Comparison of ENCODE assay signal across 8 mouse cellular contexts in genomic region chr14:105902807-105903206, GRCm38 (mm10). TPM values are rescaled to one million over a fixed set of nuclear protein-coding genes. Genes with fewer than 3 reads are reported as not detected.
DNase-seq lines count a peak whose midpoint lies in the region; ATAC-seq lines count a peak whose summit lies in the region.

No protein-coding gene starts in this region.

- DNase-seq in gastrocnemius, postnatal 10 days, result peak; percentile 18
- DNase-seq in gastrocnemius, postnatal 4 days (ENCODE audit: low spot score in 2 of 2), result no peak
- peak; percentile 30 for DNase-seq in right cerebral cortex, postnatal 4 days
- no peak for DNase-seq in right cerebral cortex, postnatal 10 days (ENCODE audit: low spot score in 2 of 2)
- peak; percentile 48 to 66 for DNase-seq in natural killer cell, adult 2 months (ENCODE audit: low spot score in 2 of 2)
- DNase-seq in right cerebral cortex, adult 18-20 months, result no peak
- DNase-seq in frontal cortex, postnatal 36 days (ENCODE audit: low spot score in 2 of 2), result no peak

- ATAC-seq in common myeloid progenitor, adult 5-6 weeks (replicated peaks; ENCODE audit: low read depth, poor library complexity, severe bottlenecking), result peak; percentile 53

RNA-seq across cellular contexts. Expression of gene Spry2, which starts 6.2 kb away (rescaled TPM):
- 10 to 100 TPM; 41.7 to 44.5 TPM for total RNA-seq in gastrocnemius, postnatal 10 days (2021)
- 10 to 100 TPM; 65.9 to 67.3 TPM for total RNA-seq in gastrocnemius, postnatal 4 days (2021)
- total RNA-seq in common myeloid progenitor, adult 5-6 weeks (2017), result 2.2 and 2.9 TPM in 2 replicates

Comparison
In these comparisons a context has a peak if more than half of its experiments do, and no peak if none do; other contexts are left out.
1. DNase-seq: peak in gastrocnemius, postnatal 10 days (single experiment), right cerebral cortex, postnatal 4 days (single experiment) and natural killer cell, adult 2 months (2 of 2); none in gastrocnemius, postnatal 4 days (0 of 2), right cerebral cortex, postnatal 10 days (0 of 2), right cerebral cortex, adult 18-20 months (single experiment) and frontal cortex, postnatal 36 days (0 of 2).
2. RNA of gene Spry2, which starts 6.2 kb away (total RNA-seq): 65.9 to 67.3 TPM in gastrocnemius, postnatal 4 days and 41.7 to 44.5 TPM in gastrocnemius, postnatal 10 days; 2.2 to 2.9 TPM in common myeloid progenitor, adult 5-6 weeks; every median in the first group is over 10 times any median in the second.